Mouse (Mus musculus) left cerebral cortex, adult 11 months (tissue): ENCODE results near the gene Nudt16l1.

Source experiments
- DNase-seq: peaks from one replicate; pipeline ENCODE4 v3.0.0; 2022; ENCODE audit warnings: low spot score

The Nudt16l1 gene

DNA sequence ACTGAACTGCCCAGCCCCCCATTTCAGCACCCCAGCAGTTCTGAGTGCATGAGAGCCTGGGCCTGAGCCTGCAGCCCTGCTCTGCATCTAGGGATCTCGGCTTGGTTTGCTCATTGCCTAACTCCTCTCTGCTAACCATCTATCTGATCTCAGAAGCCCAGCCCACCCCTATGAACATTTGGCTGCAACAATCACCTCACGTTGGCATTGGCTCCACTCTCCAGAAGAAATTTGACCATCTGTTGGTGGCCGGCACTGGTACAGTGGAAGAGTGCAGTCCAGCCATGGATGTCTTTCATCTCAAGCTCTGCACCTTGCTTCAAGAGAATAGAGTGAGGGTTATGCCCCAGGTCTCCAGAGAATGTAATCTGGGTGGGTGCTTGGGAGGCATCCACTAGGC is 18.9 kb downstream of the Nudt16l1 start:
- no peak for DNase-seq

DNA sequence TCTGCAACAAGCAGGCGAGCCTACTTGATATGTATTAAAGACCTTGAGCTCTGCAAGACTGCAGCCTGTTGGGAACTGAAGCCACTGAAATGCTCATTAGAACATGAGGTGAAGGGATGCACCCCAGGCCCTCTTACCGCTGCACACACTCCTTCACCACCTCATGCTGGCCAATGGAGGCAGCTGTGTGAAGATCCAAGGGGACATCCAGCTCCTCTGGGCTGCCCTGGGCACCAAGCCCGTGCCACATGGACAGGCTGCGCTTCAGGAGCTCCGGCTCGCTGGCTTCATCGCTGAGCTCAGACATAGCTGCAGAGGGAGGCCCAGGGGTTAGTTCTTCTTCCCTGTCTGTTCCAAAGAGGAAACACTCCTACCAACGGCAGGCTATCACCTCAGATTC is 21.7 kb downstream of the Nudt16l1 start:
- no peak for DNase-seq

DNA sequence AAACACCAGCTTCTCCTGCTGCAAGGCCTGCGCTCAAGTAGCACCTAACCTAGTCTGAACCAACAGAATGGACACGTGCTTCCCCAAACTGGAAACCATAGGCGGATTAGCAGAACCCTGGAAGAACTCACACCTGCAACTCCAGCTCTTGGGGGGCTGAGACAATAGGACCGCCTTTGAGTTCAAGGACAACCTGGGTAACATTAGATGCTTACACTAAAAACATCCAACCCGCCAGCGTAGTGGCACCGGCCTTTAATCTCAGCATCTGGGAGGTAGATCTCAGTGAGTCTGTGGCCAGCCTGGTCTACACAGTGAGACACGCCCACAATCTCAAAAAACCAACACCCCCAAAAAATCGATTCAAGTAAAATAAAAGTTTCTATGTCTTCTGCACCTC is 24.8 kb downstream of the Nudt16l1 start:
- no peak for DNase-seq

DNA sequence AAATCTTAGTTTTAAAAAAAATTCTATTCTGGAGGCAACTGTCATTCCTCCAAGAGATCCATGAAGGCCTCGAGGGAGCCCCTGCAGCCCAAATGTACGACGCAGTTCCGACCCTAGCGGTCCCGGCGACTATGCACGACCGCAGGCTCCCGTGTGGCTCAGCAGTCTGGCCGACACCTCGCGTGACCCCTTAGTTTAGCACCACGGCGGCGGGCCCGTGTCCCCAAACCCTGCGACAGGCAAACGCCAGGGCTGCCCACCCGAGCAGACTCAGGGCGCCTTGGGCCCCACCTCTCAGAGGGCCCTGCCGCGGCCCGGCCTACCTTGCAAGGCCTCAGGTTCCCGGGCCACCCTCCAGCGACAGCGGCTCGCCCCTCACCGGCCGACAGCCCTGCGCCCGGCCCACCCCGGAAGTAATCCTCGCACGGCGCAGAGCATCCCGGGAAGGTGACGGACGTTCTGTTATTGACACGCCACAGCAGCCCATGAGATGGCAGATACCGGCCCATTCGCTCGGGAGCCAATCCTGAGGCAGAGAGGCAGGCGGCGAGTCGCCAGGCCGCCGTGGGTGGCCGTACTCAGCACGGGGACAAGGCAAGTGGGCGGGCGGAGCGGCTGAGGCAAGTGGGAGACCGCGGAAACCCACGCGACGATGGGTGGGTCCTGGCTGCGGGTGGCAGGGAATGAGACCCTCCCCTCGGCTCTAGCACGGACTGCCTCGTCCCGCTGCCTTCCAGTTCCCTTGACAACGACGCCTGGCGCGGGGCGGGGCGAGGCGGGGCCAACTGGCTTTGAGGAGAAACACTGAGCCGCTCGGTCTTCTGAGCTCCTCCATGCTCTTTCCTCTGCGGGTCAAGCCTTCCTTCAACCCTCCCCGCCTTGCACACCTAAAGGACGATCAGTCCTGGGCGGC is 25.5 kb downstream of the Nudt16l1 start, which contains the start of gene Anks3:
Gene Anks3, minus strand, starts transcription at position 409 of the 913 bp plus-strand sequence.
- peak; percentile 99 for DNase-seq

DNA sequence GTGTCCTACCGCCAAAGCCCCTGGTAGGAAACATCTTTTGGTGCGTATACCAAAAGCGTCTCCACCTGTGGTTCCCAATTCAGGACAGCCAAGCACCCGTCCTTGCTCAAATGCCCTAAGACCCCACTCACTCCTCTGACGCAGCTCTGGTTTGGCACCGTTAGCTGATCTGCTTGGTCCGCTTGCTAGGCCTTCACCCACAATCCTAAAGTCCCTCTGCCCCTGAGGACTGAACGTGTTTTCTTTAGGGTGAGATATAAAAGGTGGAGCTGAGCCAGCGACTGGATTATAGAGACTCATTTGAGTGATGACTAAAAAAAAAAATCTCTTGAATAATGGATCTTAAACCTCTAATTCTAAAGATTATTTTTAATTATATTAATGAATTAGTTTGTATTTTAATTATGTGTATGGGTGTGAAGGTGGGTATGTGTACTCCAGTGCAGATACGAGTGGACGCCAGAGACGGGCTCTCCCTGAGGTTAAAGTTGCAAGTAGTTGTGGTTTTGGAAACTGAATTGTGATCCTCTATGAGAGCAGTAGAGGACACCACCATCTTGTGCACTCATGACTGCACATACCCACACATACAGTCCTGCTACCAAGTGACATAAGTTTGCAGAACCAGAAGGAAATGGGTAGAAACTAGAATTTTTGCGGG is 26.3 kb downstream of the Nudt16l1 start:
- no peak for DNase-seq

DNA sequence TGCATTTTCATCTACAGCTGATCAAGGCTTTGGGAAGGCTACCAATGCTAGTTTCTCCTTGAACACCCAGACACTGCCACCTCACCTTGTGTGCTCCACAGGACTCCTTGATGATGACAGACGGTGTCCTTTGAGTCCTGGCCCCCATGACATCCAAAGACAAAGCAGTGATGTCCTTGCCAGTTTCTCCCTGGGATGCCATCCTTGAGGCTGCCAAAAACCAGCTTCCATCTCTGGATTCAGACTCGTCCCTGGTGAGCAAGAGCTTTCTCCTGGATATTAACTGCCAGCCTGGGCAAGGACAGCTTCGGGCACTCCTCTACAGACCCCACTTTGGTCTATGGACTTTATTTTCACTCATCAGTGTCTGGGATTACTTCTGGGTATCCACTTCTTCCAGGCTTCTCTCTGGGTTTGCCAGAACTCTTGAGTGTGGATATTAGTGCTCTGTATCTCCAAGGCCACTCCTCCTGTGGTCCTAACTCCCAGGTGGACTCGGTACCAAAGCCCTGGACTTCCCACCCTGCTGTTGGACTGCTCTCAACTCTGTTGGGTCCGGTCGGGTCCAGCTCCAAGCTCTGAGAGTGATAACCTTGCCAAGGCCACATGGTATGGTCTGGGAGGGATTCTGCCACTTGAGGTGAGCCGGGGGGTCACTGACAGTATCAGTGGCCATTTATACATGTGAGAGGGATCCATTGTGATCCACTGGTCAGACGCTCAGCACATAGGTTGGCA is 27.0 kb downstream of the Nudt16l1 start:
- DNase-seq, result no peak

DNA sequence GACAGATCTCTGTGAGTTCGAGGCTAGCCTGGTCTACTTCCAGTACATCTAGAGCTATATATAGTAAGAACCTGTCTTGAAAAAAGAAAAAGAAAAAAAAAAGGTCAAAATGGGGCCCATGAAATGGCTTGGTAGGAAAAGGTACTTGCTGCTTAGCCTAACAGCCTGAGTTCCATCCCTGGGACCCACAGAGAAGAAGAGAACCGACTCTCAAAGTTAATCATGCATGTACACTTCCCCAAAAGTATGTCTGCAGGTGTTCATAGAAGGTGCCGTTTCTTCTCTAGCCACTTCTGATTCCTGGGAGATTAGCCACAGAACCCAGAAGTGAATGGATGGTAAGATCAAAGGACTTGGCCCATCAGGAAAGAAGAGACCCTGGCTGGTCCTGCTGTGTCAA is 29.9 kb downstream of the Nudt16l1 start:
- DNase-seq, result no peak

DNA sequence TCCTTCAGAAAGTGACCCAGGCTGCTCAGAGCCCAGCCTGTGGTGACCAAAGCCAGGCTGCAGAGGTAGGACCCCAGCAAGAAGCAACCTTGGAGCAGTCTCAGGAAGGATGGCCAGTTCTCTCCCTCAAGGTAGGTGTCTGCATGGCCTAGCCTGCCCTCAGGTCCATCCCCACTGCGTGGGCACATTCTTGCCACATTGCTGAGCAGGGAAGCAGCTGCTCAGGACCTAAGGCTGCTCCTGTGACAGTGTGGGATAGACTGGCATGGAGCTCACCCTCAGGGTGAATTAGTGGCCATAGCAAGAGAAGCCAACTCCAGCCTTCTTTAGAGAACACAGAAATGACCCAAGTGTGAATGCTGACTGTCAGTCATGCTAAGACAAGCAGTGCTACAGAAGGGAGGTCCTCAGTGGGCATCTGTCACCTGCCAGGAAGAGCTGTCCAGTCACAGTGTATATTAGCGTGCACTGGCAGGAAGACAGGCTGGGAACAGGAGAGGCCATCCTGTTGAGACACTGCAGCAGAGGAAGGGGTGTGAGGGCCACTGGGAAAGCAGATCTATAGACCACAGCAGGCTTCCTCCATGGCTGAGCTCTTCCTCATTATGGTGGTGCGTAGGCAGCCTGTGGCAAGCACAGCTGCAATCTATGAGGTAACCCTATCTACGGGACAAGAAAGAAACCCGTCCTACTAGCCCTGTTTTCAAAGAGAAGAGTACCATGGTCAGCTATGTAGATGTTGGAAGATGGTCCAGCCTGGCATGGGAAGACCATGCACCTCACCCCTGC is 30.7 kb downstream of the Nudt16l1 start:
- no peak for DNase-seq

DNA sequence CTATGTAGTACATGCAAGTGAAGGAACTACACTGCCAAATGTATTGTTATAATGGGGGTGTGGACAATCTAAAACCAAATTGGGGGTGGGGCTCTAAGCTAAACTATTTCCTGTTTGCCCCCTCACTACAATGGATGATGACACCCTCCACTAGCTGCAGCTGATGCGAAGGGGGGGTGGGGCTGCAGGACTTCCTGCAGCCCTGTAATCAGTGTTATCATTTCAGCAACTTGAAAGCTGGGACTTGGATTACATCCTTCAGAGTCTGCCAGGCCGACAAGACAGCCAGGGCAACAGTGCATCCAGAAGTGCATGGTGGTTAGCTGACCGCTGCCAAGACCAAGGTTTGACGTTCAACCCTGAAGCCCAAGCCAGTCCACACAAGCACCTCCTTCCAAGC is 33.1 kb downstream of the Nudt16l1 start:
- no peak for DNase-seq

DNA sequence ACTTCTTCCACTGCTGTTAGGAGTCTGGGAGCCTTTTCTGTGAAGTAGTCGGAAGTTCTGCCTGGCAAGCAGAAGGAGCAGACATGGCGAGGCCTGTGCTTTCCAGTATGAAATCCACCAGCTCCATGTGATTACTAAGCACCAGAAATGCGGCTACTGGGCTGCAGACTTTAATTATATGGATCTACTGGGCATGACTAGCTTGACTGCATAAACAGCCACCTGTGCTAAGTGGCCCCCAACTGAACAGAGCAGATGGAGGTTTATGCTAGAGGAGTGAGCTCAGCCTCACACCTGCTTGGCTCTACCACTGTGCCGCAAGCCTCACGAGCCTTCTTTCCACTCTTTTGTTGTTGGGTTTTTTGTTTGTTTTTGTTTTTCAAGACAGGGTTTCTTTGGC is 36.0 kb downstream of the Nudt16l1 start:
- DNase-seq, result no peak

DNA sequence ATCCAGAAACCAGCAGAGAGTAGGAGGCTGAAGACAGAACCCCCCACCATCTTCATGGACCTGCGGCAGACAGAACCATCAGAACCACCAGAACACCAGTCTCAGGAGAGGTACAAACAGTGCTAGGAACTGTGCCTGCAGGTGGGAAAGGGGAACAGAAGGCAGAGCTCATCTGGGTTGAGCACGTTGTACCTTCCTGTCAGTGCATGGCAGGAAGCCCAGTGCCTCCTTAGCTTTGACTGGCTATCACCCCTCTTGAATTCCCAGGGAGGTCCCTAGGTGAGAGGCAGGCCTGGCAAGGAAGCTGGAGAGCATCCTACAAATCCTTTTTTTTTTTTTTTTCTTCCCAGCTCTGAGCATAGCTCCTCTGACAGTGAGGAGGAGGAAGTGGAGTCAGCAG is 37.6 kb downstream of the Nudt16l1 start:
- no peak for DNase-seq

DNA sequence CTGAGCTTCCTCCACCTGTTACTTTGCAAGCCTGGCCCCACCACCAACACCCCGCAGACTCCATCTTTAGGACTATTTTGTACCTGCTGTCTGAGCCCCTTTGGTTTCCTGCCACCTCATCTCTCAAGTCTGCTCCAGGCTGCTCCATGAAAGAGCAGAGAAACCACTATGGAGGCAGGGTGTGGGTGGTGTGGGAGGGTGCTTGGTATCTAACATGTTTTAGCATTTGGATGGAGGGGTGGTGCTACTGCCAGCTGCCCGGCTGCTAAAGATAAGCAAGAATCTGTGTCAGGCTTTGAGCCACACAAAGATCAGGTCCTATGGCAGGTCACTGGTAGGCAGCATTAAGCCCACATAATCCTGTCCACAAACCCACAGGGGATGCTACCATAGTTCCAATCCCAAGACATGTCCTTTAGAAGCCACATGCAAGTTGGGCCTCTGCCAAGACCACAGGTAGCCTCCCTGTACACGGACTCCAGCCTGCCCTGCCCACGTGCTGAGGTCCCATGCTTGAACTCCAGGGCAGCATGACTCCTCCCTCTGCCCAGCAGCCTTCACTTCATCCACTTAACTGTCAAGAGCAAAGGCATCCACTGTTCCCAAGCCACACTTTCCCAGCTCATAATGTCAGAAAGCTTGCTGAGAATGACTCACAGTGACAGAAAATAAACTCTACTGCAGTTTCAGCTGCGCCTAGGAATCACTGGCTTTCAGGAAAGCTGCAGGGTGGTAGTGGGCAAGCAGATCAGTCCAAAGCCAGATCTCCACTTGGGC is 39.9 kb downstream of the Nudt16l1 start:
- peak; percentile 43 for DNase-seq

DNA sequence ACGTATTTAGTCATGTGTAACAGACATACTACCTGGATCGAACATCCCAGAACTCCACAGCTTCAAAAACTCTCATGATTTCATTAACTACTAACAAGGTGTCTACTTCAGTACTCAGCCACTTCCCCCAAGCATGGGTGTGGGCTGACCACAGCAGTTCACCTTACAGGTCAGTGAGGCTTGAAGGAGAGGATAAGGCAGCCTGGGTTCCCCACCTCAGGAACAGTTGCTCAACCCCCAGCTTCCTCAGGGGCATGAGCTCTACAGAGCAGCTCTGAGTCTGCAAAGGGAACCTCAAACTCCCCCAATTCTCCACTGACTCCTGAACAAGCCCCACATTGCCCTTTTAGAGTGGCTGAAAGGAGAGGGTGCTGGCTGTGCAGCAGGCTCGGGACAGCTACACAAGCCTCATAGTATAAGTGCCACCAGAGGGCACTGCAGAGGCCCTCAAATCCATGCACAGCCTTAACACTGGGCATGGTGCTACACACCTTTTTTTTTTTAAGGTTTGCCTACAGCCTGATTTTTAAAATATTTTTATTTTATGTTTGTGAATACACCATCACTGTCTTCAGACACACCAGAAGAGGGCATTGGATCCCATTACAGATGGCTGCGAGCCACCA is 41.3 kb downstream of the Nudt16l1 start:
- no peak for DNase-seq

DNA sequence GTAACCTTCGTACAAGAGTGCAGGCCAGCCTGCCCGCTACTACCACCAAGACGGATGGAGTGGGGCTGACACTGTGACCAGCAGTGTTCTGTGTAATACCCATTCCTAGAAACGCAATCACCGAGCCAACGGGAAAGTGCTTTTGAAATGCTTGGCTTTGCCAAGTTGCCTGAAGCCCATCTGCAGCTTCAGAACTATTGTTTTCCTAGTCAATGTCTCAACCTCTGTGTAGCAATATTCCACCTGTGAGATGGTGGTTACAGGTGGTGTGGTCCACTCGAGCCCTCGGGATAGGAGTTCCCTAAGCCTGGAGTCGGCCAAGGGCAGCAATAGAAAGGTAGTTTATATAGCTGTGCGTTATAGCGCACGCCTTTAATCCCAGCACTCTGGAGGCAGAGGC is 46.2 kb downstream of the Nudt16l1 start:
- no peak for DNase-seq
